Mouse (Mus musculus) thymus, postnatal 36 days (tissue): ENCODE data around the gene Rft1.

Experiments
- DNase-seq, 2 experiments: peaks; one replicate each; pipeline ENCODE4 v3.0.0; 2022; ENCODE audit warnings: mixed read lengths in 2 of 2

Gene Rft1

DNA sequence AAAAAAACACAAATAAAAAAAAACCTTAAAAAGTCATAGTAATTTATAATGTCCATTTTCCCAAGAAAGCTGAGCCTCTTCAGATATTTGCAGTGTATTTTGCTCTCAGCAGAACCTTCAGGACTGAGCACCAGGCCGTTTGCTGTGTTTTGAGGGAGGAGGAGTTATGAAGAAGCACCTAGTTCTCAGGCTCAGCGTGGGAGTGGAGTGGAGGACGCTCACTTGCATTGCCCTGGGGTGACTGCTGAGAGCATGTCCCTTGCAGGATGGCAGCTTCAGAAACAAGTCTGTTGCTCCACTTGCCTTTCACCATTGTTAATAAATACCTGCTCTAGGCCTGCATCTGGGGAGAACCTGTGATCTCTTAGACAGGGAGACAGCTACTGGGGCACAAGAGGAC is 81.7 kb downstream of the Rft1 start:
- DNase-seq = no peak

DNA sequence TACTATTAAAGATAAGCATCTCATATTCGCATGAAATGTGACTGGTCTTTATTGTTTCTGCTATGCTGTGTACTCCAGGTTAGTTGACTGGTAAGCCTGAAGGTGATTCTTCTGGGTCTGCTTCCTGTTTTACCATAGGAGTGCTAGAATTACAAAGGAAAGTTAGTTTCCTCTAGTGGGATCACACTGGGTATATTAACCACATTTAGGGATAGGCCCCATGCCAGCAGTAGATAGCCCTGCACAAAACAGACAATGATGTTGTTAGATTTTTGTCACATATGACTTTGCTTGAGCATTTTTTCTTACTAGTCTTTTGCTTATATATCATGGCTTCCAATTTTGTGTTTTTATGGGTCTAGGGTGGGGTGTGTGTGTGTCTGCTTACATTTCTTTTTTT is 82.3 kb downstream of the Rft1 start:
- no peak for DNase-seq
